Comparison of ENCODE assay signal across 20 mouse cellular contexts in genomic region chr8:127262436-127262835, GRCm38 (mm10).
"Had no signal": no experiment of that assay in that cellular context is flagged by ENCODE, and none has a peak within 500 bp of the region (broad histone marks: within the 10 kb centered on the region; RNA-seq: fewer than 3 reads in every experiment).

No protein-coding gene starts in this region.

- H3K9ac ChIP-seq: liver, embryonic 15.5 days; liver, postnatal 0 days; lung, embryonic 15.5 days; midbrain, embryonic 12.5 days; neural tube, embryonic 12.5 days; neural tube, embryonic 15.5 days had no signal

- ATAC-seq: liver, postnatal 0 days; lung, postnatal 0 days; midbrain, embryonic 16.5 days had no signal

- H3K36me3 ChIP-seq: liver, embryonic 15.5 days; lung, embryonic 15.5 days; midbrain, embryonic 12.5 days; neural tube, embryonic 12.5 days; neural tube, embryonic 15.5 days had no signal

- H3K27ac ChIP-seq: liver, embryonic 15.5 days; lung, embryonic 15.5 days; midbrain, embryonic 12.5 days; neural tube, embryonic 12.5 days; neural tube, embryonic 15.5 days had no signal

- H3K9me3 ChIP-seq: liver, embryonic 15.5 days; lung, embryonic 15.5 days; neural tube, embryonic 12.5 days; neural tube, embryonic 15.5 days had no signal

- H3K4me2 ChIP-seq: liver, embryonic 15.5 days; lung, embryonic 15.5 days; midbrain, embryonic 12.5 days; neural tube, embryonic 12.5 days; neural tube, embryonic 15.5 days had no signal

- H3K27me3 ChIP-seq: liver, embryonic 15.5 days; lung, embryonic 15.5 days; neural tube, embryonic 12.5 days; neural tube, embryonic 15.5 days had no signal

- H3K4me1 ChIP-seq: lung, embryonic 15.5 days had no signal

- H3K4me3 ChIP-seq: liver, embryonic 15.5 days; lung, embryonic 15.5 days; midbrain, embryonic 12.5 days; myocyte; neural tube, embryonic 12.5 days; neural tube, embryonic 15.5 days had no signal

- DNase-seq: liver, postnatal 0 days; lung, adult 2 months; lung, postnatal 4 days; midbrain, embryonic 14.5 days; retina, postnatal 1 day; right cerebral cortex, adult 18-20 months; right cerebral cortex, postnatal 25 days; right cerebral cortex, postnatal 4 days; spleen, adult 18-20 months; thymus, adult 18-20 months; thymus, postnatal 14 days; thymus, postnatal 36 days had no signal
